9 mouse cellular contexts compared by ENCODE assay signal in the genomic region with DNA sequence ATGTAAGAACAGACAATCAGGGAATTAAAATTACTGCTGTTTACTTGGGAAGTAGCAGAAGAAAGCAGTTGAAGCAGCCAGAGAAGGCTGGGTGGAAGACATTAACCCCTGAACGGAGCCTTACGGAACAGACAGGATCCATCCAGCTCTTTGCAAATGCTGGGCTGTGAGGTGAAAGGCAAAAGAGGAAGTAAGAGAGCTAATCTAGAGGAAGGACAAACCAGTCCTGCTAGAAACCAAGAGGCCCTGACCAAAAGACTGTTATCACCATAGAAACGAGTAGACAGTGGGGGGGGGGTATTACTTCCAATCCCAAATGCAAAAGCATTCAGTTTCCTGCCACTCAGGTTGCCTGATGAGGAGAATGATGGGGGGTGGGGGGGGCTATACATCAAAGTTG. TPM values are rescaled to one million over a fixed set of nuclear protein-coding genes. Genes with fewer than 3 reads are reported as not detected.
DNase-seq lines count a peak whose midpoint lies in the region; ATAC-seq and TF ChIP-seq lines count a peak whose summit lies in the region.
"Had no signal": no experiment of that assay in that cellular context is flagged by ENCODE, and none has a peak within 500 bp of the region (broad histone marks: within the 10 kb centered on the region; RNA-seq: fewer than 3 reads in every experiment).

No protein-coding gene starts in this region.

- no peak for DNase-seq in liver, embryonic 11.5 days (ENCODE audit: low spot score)
- DNase-seq in liver: no peak
- DNase-seq in hindbrain, embryonic 14.5 days (ENCODE audit: low spot score): no peak
- no peak for DNase-seq in midbrain, postnatal 0 days (ENCODE audit: low spot score)
- no peak for DNase-seq in thymus, postnatal 14 days
- DNase-seq in cerebellum, adult 18-20 months: no peak
- DNase-seq in left cerebral cortex, adult 11 months (ENCODE audit: low spot score): no peak

- ATAC-seq in liver, embryonic 11.5 days (replicated peaks; ENCODE audit: low FRiP score): no peak
- ATAC-seq in hindbrain, embryonic 14.5 days (ENCODE audit: low FRiP score): no peak
- ATAC-seq in midbrain, postnatal 0 days (ENCODE audit: low FRiP score): no peak

- no peaks in the 10 kb centered on the region for H3K9me3 ChIP-seq in liver, embryonic 11.5 days (ENCODE audit: control insufficient read depth, low read length)
- H3K9me3 ChIP-seq in hindbrain, embryonic 14.5 days (ENCODE audit: control insufficient read depth, low read length): no peaks in the 10 kb centered on the region
- H3K9me3 ChIP-seq in midbrain, postnatal 0 days (ENCODE audit: low read length): no peaks in the 10 kb centered on the region

- no peak overlapping the region for H3K4me3 ChIP-seq in liver, embryonic 11.5 days (ENCODE audit: low read depth, low read length)
- H3K4me3 ChIP-seq in bone marrow, adult 2 months (replicated peaks; ENCODE audit: control insufficient read depth, low read depth, low read length): no peak overlapping the region
- no peak overlapping the region for H3K4me3 ChIP-seq in hindbrain, embryonic 14.5 days (replicated peaks; ENCODE audit: low read length)
- no peak overlapping the region for H3K4me3 ChIP-seq in midbrain, postnatal 0 days (ENCODE audit: low read depth, low read length)
- H3K4me3 ChIP-seq: erythroblast, embryonic 14.5 days had no signal

- TF ChIP-seq CTCF in bone marrow, adult 2 months (IDR thresholded peaks at IDR 0.05; ENCODE audit: control insufficient read depth, insufficient read depth, low read length): no peak
- no peak for TF ChIP-seq CTCF in midbrain, postnatal 0 days (IDR thresholded peaks at IDR 0.05)

- H3K27me3 ChIP-seq in liver, embryonic 11.5 days (replicated peaks; ENCODE audit: control insufficient read depth, insufficient read depth, low read length): no peaks in the 10 kb centered on the region
- H3K27me3 ChIP-seq in hindbrain, embryonic 14.5 days (ENCODE audit: control insufficient read depth, insufficient read depth, low read length): no peaks in the 10 kb centered on the region
- no peaks in the 10 kb centered on the region for H3K27me3 ChIP-seq in midbrain, postnatal 0 days (ENCODE audit: insufficient read depth, low read length)

- H3K4me1 ChIP-seq in liver, embryonic 11.5 days (replicated peaks; ENCODE audit: control insufficient read depth, insufficient read depth, low read length): peaks cover 14% of the 10 kb centered on the region
- peaks cover 9% of the 10 kb centered on the region for H3K4me1 ChIP-seq in bone marrow, adult 2 months (ENCODE audit: control insufficient read depth, insufficient read depth, low read length)
- peaks cover 56% of the 10 kb centered on the region for H3K4me1 ChIP-seq in hindbrain, embryonic 14.5 days (replicated peaks; ENCODE audit: control insufficient read depth, insufficient read depth, low read length)
- H3K4me1 ChIP-seq in midbrain, postnatal 0 days (ENCODE audit: insufficient read depth, low read length): peaks cover 26% of the 10 kb centered on the region; the same call in 1 of the 2 replicates

- no peak overlapping the region for H3K27ac ChIP-seq in liver, embryonic 11.5 days (ENCODE audit: low read depth, low read length)
- H3K27ac ChIP-seq in bone marrow, adult 2 months (ENCODE audit: control insufficient read depth, insufficient read depth, low read depth, low read length, poor library complexity): peak overlapping the region; percentile 55; the same call in 1 of the 2 replicates
- H3K27ac ChIP-seq in hindbrain, embryonic 14.5 days: 0 out of 2 replicates have a peak overlapping the region, but pooled peaks have one; percentile 12
- H3K27ac ChIP-seq in midbrain, postnatal 0 days (ENCODE audit: low read depth, low read length): peak overlapping the region; percentile 18; the same call in 1 of the 2 replicates

- 27% methylated on average over 3 of the region's 3 CpGs for WGBS in liver, embryonic 11.5 days
- 5% methylated on average over 3 of the region's 3 CpGs for WGBS in bone marrow, adult 2 months
- 59% methylated on average over 3 of the region's 3 CpGs for WGBS in hindbrain, embryonic 14.5 days
- WGBS in midbrain, postnatal 0 days: 52% methylated on average over 3 of the region's 3 CpGs

- peak overlapping the region; percentile 1; the same call in 1 of the 2 replicates for H3K4me2 ChIP-seq in liver, embryonic 11.5 days
- H3K4me2 ChIP-seq in hindbrain, embryonic 14.5 days (replicated peaks): no peak overlapping the region
- H3K4me2 ChIP-seq in midbrain, postnatal 0 days (ENCODE audit: low read depth, low read length, poor library complexity, severe bottlenecking): peak overlapping the region; percentile 15; the same call in 1 of the 2 replicates

- no peak overlapping the region for H3K9ac ChIP-seq in liver, embryonic 11.5 days (ENCODE audit: low read depth, low read length)
- 0 out of 2 replicates have a peak overlapping the region, but pooled peaks have one; percentile 32 for H3K9ac ChIP-seq in hindbrain, embryonic 14.5 days
- H3K9ac ChIP-seq in midbrain, postnatal 0 days (replicated peaks; ENCODE audit: low read length, poor library complexity, severe bottlenecking): no peak overlapping the region

- no peak for TF ChIP-seq POLR2A in bone marrow, adult 2 months (IDR thresholded peaks at IDR 0.05; ENCODE audit: borderline replicate concordance, control insufficient read depth, low read depth, low read length)

- H3K36me3 ChIP-seq in liver, embryonic 11.5 days (ENCODE audit: control insufficient read depth, insufficient read depth, low read length): no peaks in the 10 kb centered on the region
- H3K36me3 ChIP-seq in hindbrain, embryonic 14.5 days (replicated peaks; ENCODE audit: control insufficient read depth, insufficient read depth): no peaks in the 10 kb centered on the region
- no peaks in the 10 kb centered on the region for H3K36me3 ChIP-seq in midbrain, postnatal 0 days (ENCODE audit: insufficient read depth, low read length)

RNA-seq across cellular contexts. Expression of gene Gng2, which starts 6.6 kb away (rescaled TPM):
- polyA plus RNA-seq in liver, embryonic 11.5 days (2014; fragmentation: Nextera tagmentation; extraction: Ambion mirVana): 23.7 and 32.7 TPM in 2 replicates
- polyA plus RNA-seq in bone marrow, adult 2 months (2011; ENCODE audit: insufficient read depth, insufficient read length, low replicate concordance, missing spikeins): 8.7 and 23.1 TPM in 2 replicates
- 362 and 393 TPM in 2 replicates for polyA plus RNA-seq in hindbrain, embryonic 14.5 days (2014; fragmentation: Nextera tagmentation; extraction: Ambion mirVana)
- total RNA-seq in midbrain, postnatal 0 days (2014; rRNA removed): 419 and 439 TPM in 2 replicates
- polyA plus RNA-seq in midbrain, postnatal 0 days (2015; fragmentation: Nextera tagmentation; extraction: Ambion mirVana): 344 and 374 TPM in 2 replicates
- polyA plus RNA-seq: erythroblast, embryonic 14.5 days had no signal

Comparison
In these comparisons a context has a peak if more than half of its experiments do, and no peak if none do; other contexts are left out.
1. RNA of gene Gng2, which starts 6.6 kb away (polyA plus RNA-seq): 362 to 393 TPM in hindbrain, embryonic 14.5 days and 344 to 374 TPM in midbrain, postnatal 0 days; 23.7 to 32.7 TPM in liver, embryonic 11.5 days and 8.7 to 23.1 TPM in bone marrow, adult 2 months; every median in the first group is over 10 times any median in the second.